ENCODE assay signal across 17 mouse cellular contexts in the genomic region with DNA sequence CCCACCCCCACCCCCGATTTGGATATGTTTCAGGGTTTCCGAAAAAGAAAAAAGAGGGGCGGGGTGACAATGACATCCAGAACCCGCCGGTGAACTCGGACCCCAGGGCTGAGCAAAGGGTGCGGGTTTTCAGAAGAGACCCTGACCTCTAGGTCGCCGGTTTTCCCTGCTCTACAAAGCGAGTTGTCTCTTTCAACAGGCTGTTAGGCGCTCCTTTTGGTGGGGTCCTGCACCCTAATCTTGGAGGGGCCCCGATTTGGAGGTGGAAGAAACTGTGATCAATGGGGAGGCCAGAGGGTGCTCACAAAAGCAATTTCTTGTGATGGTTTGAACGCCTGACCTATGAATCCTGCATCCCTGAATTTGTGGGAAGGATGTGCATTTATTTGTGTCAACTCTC. TPM values are rescaled to one million over a fixed set of nuclear protein-coding genes. Genes with fewer than 3 reads are reported as not detected.
DNase-seq lines count a peak whose midpoint lies in the region; ATAC-seq and TF ChIP-seq lines count a peak whose summit lies in the region.
"Had no signal": no experiment of that assay in that cellular context is flagged by ENCODE, and none has a peak within 500 bp of the region (broad histone marks: within the 10 kb centered on the region; RNA-seq: fewer than 3 reads in every experiment).

No protein-coding gene starts in this region.

- TF ChIP-seq CTCF in brain, embryonic 14.5 days (IDR thresholded peaks at IDR 0.05; ENCODE audit: borderline replicate concordance, extremely low read depth, insufficient read depth, insufficient read length): no peak
- no peak for TF ChIP-seq CTCF in hindbrain, postnatal 0 days (IDR thresholded peaks at IDR 0.05; ENCODE audit: low read depth)

- H3K4me3 ChIP-seq in forebrain, embryonic 14.5 days (ENCODE audit: low read depth, low read length): peak overlapping the region; percentile 28
- H3K4me3 ChIP-seq in hindbrain, postnatal 0 days (ENCODE audit: low read length): peak overlapping the region; percentile 46; the same call in 1 of the 2 replicates
- H3K4me3 ChIP-seq: layer of hippocampus, adult 2 months had no signal

- H3K4me2 ChIP-seq in forebrain, embryonic 14.5 days (ENCODE audit: low read length): peak overlapping the region; percentile 37
- H3K4me2 ChIP-seq in hindbrain, postnatal 0 days (ENCODE audit: low read depth, low read length): peak overlapping the region; percentile 61
- H3K4me2 ChIP-seq: lung, embryonic 15.5 days had no signal

- H3K27me3 ChIP-seq in forebrain, embryonic 14.5 days (replicated peaks; ENCODE audit: control insufficient read depth, insufficient read depth, low read length): peaks cover 67% of the 10 kb centered on the region
- peaks cover 40% of the 10 kb centered on the region for H3K27me3 ChIP-seq in hindbrain, postnatal 0 days (ENCODE audit: insufficient read depth, low read length)

- H3K36me3 ChIP-seq in forebrain, embryonic 14.5 days (ENCODE audit: control insufficient read depth, insufficient read depth, low read length): no peaks in the 10 kb centered on the region
- H3K36me3 ChIP-seq in hindbrain, postnatal 0 days (ENCODE audit: insufficient read depth, low read length): no peaks in the 10 kb centered on the region
- H3K36me3 ChIP-seq: lung, embryonic 15.5 days had no signal

- no peaks in the 10 kb centered on the region for H3K9me3 ChIP-seq in forebrain, embryonic 14.5 days (replicated peaks; ENCODE audit: control insufficient read depth, low read length)
- no peaks in the 10 kb centered on the region for H3K9me3 ChIP-seq in hindbrain, postnatal 0 days (ENCODE audit: low read length)
- H3K9me3 ChIP-seq: lung, embryonic 15.5 days had no signal

- WGBS in forebrain, embryonic 14.5 days: 5% methylated on average over 13 of the region's 13 CpGs
- WGBS in hindbrain, postnatal 0 days: 2% methylated on average over 13 of the region's 13 CpGs

- H3K27ac ChIP-seq in forebrain, embryonic 14.5 days (ENCODE audit: low read depth, low read length): peak overlapping the region; percentile 52
- H3K27ac ChIP-seq in hindbrain, postnatal 0 days: peak overlapping the region; percentile 77
- H3K27ac ChIP-seq: gastrocnemius, adult 2 months; layer of hippocampus, adult 2 months; lung, embryonic 15.5 days had no signal

- H3K9ac ChIP-seq in forebrain, embryonic 14.5 days (ENCODE audit: low read length): peak overlapping the region; percentile 54
- H3K9ac ChIP-seq in hindbrain, postnatal 0 days (replicated peaks; ENCODE audit: low read length): peak overlapping the region; percentile 49
- H3K9ac ChIP-seq: lung, embryonic 15.5 days had no signal

- peaks cover 22% of the 10 kb centered on the region for H3K4me1 ChIP-seq in forebrain, embryonic 14.5 days (ENCODE audit: control insufficient read depth, insufficient read depth, low read length)
- peaks cover 5% of the 10 kb centered on the region; the same call in 1 of the 2 replicates for H3K4me1 ChIP-seq in hindbrain, postnatal 0 days (ENCODE audit: insufficient read depth, low read length)

- TF ChIP-seq POLR2A in brain, embryonic 14.5 days (IDR thresholded peaks at IDR 0.05; ENCODE audit: borderline replicate concordance, extremely low read depth, insufficient read depth, insufficient read length, poor library complexity, severe bottlenecking): no peak

- ATAC-seq in forebrain, embryonic 14.5 days: no peak
- no peak for ATAC-seq in hindbrain, postnatal 0 days
- ATAC-seq in frontal cortex, adult (ENCODE audit: low TSS enrichment): no peak

- DNase-seq in brain, embryonic 14.5 days (ENCODE audit: low read depth): peak; percentile 9
- DNase-seq in forebrain, embryonic 14.5 days (ENCODE audit: low spot score): no peak
- DNase-seq in hindbrain, postnatal 0 days (ENCODE audit: low spot score): no peak
- peak; percentile 56 for DNase-seq in neural tube, embryonic 10.5 days (ENCODE audit: extremely low spot score, low spot score)
- DNase-seq in urinary bladder, postnatal 14 days (ENCODE audit: low spot score): no peak
- DNase-seq in B cell, adult 2 months: no peak
- DNase-seq: cerebellum, adult 8-10 months; gastrocnemius, adult 2 months; kidney, adult 8-10 months; right cerebral cortex, postnatal 14 days had no signal

RNA-seq across cellular contexts. Expression of a gene that starts 7.0 kb away (rescaled TPM):
- polyA plus RNA-seq in brain, embryonic 14.5 days (2012; rRNA removed): 9.3 and 30.0 TPM in 2 replicates
- polyA plus RNA-seq in forebrain, embryonic 14.5 days (2014; fragmentation: Nextera tagmentation; extraction: Ambion mirVana): 3.5 and 5.1 TPM in 2 replicates
- 26.2 and 31.0 TPM in 2 replicates for total RNA-seq in hindbrain, postnatal 0 days (2014; rRNA removed)
- polyA plus RNA-seq in hindbrain, postnatal 0 days (2015; fragmentation: Nextera tagmentation; extraction: Ambion mirVana): 14.0 and 15.2 TPM in 2 replicates
- total RNA-seq: gastrocnemius, adult 2 months; heart, adult 8-10 months; hematopoietic stem cell, adult 5-6 weeks; liver, adult 2 months; megakaryocyte, adult 5-6 weeks had no signal
- polyA plus RNA-seq: liver, adult 2 months had no signal

RNA-seq across cellular contexts. Expression of a gene that starts 34.1 kb away (rescaled TPM):
- 8.6 and 8.9 TPM in 2 replicates for polyA plus RNA-seq in brain, embryonic 14.5 days (2012; rRNA removed)
- polyA plus RNA-seq in forebrain, embryonic 14.5 days (2014; fragmentation: Nextera tagmentation; extraction: Ambion mirVana): 2.2 and 3.2 TPM in 2 replicates
- 4.6 and 6.0 TPM in 2 replicates for total RNA-seq in hindbrain, postnatal 0 days (2014; rRNA removed)
- polyA plus RNA-seq in hindbrain, postnatal 0 days (2015; fragmentation: Nextera tagmentation; extraction: Ambion mirVana): 7.8 and 8.1 TPM in 2 replicates

RNA-seq across cellular contexts. Expression of a gene that starts 37.9 kb away (rescaled TPM):
- polyA plus RNA-seq in brain, embryonic 14.5 days (2012; rRNA removed): not detected in 2 replicates
- not detected in 2 replicates for polyA plus RNA-seq in forebrain, embryonic 14.5 days (2014; fragmentation: Nextera tagmentation; extraction: Ambion mirVana)
- total RNA-seq in hindbrain, postnatal 0 days (2014; rRNA removed): 0.50 TPM in 1 of 2 replicates, not detected in the other
- polyA plus RNA-seq in hindbrain, postnatal 0 days (2015; fragmentation: Nextera tagmentation; extraction: Ambion mirVana): 0.20 and 0.59 TPM in 2 replicates
- total RNA-seq: hematopoietic stem cell, adult 5-6 weeks; megakaryocyte, adult 5-6 weeks had no signal
- polyA plus RNA-seq: lung, embryonic 15.5 days had no signal

Comparison
In these comparisons a context has a peak if more than half of its experiments do, and no peak if none do; other contexts are left out.
1. DNase-seq: peak in brain, embryonic 14.5 days (single experiment) and neural tube, embryonic 10.5 days (single experiment); none in forebrain, embryonic 14.5 days (single experiment), hindbrain, postnatal 0 days (single experiment), urinary bladder, postnatal 14 days (single experiment) and B cell, adult 2 months (0 of 2).